Mouse (Mus musculus): ENCODE data around the gene Psd.

GRCm38 (mm10) chr19:46356701-46357138 is 29.8 kb upstream of the Psd start:
- TF ChIP-seq GATA1 (IDR thresholded peaks at IDR 0.05; ENCODE audit: low read length) (0 out of 2 replicates have a peak, but pooled peaks have one; percentile 3), TAL1 (IDR thresholded peaks at IDR 0.05; ENCODE audit: low read length) (no peak)

All from erythroblast, embryonic 14.5 days (primary cell).